Mouse (Mus musculus): ENCODE measurements around the gene Pphln1.
"Not testable (repeated sequence)": the region's sequence is repeated elsewhere in the genome, so short reads cannot be mapped to it uniquely, and the experiment has no call there.

The Pphln1 gene

DNA sequence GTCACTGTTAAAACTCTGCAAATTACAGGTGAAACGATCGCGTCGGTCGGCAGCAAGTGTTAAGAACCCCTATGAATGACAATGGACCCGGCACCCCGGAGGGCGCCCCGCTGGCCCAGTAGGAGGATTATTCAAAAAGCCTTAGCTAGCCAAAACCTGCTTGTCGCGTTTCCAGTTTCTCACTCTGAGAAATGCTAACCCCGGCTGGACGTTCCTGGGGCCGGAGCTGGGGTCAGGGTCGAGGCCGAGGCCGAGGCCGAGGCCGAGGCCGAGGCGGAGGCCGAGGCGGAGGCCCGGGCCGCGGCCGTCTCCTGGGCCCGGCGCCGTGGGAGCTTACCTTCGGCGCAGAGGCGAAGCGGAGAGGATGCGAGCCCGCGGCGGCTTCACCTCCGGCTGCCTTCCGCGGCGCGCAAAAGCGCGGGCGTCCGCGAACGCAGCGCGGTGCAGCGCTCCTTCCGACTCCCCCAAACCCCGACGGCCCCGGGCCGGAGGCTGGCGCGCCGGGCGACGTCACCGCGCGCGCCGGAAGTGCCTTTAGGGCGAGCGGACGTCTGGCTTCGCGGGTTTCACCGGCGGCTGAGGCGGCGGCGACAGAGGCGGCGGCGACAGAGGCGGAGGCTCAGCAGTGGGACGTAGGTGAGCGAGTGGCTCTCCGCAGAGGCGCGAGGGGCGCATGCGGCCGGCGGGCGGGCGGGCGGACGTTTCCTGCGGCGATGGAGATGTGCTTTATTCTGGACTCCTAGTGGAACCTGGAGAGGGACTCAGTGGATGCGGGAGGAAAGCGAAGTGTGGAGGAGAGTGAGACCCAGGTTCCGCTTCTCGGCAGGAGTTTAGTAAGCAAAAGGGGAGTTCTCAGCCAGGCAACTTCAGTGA, at the start of gene Pphln1, which contains the start of gene Zcrb1:
Pphln1 (plus strand) TSS at position 525 of the 873 bp plus-strand sequence.
Zcrb1 (minus strand) TSS at position 509 of the 873 bp plus-strand sequence.
- DNase-seq (ENCODE audit: low read depth) = peak; percentile 84

DNA sequence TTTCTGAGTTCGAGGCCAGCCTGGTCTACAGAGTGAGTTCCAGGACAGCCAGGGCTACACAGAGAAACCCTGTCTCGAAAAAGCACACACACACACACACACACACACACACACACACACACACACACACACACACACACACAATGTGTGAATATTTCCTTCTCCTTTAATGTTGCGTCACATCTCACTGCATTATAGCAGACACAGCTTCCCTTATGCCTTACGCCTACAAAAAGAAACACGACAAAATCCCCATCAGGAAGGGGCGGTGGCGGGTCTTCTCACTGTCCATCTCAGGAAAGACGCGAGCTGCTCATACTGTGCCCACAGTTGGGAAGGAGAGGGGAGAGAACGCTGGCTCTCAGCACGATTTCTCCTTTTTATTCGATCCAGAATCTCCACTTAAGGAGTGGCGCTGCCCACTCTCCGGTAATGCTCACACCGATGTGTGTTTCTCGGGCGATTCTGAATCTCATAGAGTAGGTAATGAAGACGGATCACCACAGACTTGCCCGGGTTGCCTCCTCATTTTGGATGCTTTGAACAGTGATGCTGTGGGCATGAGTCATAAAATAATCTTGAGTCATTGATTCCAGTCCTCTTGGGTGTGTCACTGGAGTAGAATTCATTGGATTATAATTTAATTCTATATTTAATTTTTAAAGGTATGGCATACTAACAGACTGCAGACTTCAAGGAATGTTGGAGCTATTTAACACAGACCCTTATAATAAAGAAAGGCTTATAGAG, 39.6 kb upstream of the Pphln1 start:
- DNase-seq (ENCODE audit: low read depth) = peak; percentile 60

DNA sequence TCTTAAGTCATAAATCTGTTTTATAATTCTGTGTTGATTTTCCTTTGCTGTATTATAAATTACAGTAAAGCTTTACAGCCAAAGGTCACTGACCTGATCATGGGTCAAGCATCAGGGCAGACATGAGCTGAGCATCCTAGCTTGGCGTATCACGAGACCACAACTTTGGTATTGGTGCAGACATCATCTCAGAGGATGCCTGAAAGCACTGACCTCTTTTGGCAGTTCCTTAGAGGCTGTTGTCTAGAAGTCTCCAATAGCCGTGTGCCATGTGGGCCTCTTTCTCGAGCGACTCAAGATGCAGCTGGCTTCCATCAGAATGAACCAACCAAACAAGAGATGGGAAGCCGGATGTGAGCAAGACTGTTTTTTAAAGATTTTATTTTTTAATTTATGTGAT, 32.6 kb upstream of the Pphln1 start:
- DNase-seq (ENCODE audit: low read depth) = no peak

DNA sequence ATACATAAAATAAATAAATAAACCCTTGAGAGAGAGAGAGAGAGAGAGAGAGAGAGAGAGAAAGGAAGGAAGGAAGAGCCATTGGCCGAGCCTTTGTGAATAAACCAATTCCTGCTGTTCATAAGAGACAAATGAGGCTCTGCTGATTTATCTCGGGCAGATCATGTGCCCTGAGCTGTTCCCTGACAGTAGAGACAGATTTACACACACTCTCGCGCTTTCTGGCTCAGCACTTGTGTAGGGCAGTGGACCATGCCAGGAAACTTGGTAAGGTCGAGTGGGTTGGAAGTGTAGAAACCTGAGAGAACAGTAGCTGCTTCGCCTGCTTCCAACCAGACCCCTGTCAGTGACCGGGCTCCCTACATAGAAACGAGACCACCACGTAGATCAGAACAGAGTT, 29.6 kb upstream of the Pphln1 start:
- DNase-seq (ENCODE audit: low read depth) = no peak

DNA sequence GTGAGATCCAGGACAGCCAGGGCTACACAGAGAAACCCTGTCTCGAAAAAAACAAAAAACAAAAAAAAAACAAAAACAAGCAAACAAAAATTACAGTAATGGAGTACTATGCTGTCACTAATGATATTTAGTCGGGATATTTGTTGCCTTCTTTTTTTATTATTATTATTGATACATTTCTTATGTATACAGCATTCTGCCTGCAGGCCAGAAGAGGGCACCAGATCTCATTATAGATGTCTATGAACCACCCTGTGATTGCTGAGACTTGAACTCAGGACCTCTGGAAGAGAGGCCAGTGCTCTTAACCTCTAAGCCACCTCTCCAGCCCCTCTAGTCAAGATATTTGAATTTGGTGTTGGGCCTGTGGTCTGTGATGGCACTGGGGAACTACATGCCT, 26.3 kb upstream of the Pphln1 start:
- DNase-seq (ENCODE audit: low read depth) = peak; percentile 14

DNA sequence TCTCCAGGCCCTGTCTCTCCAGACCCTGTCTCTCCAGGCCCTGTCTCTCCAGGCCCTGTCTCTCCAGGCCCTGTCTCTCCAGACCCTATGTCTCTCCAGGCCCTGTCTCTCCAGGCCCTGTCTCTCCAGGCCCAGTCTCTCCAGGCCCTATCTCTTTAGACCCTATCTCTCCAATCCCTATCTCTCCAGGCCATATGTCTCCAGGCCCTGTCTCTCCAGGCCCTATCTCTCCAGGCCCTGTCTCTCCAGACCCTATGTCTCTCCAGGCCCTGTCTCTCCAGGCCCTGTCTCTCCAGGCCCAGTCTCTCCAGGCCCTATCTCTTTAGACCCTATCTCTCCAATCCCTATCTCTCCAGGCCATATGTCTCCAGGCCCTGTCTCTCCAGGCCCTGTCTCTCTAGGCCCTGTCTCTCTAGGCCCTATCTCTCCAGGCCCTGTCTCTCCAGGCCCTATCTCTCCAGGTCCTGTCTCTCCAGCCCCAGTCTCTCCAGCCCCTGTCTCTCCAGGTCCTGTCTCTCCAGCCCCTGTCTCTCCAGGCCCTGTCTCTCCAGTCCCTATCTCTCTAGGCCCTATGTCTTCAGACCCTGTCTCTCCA, 25.5 kb upstream of the Pphln1 start:
- not testable (repeated sequence) for DNase-seq (ENCODE audit: low read depth)

DNA sequence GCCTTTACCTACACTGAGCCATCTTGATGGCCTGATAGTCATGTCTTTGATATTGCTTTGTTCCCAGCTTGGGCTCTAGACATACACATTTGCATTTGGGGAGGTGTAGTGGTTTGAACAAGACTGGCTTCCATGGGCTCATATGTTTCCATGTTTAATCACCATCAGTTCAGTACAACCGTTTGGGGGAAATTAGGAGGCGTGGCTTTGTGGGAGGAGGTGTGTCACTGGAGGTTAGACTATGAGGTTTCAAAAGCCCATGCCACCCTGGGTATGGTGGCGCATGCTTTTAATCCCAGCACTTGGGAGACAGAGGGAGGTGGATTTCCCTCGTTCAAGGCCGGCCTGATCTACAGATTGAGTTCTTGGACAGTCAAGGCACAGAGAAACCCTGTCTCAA, 22.5 kb upstream of the Pphln1 start:
- DNase-seq (ENCODE audit: low read depth) = peak; percentile 51

DNA sequence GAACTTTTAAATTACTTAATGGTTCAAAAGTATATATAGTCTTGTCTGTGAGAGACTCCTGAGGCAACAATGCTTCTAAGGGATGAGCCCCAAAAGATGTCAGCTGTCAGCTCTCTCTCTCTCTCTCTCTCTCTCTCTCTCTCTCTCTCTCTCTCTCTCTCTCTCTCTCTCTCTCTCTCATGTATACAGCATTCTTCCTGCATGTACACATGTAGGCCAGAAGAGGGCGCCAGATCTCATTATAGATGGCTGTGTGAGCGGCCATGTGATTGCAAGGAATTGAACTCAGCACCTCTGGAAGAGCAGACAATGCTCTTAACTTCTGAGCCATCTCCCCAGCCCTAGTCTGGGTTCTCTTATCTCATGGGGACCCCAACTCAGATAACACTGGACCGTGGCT, 19.0 kb upstream of the Pphln1 start:
- peak; percentile 78 for DNase-seq (ENCODE audit: low read depth)

DNA sequence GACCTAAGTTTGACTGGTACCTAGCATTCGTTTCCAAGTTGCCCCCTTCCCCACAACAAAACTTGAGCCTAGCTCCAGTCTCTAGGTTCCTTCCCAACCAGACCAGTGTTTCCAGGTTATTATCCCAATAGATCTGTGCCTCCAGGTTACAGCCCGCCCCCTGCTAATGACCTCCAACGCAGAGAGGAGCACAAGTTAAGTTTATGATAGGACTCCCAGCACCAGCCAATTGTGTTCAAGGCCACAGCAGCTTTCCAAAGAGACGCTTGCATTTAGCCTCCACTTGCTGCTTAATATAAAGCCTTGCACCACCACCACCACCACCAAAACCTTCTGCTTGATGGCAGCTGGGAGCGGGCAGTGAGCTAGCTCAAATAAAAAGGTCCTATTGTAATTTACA, 16.8 kb upstream of the Pphln1 start:
- DNase-seq (ENCODE audit: low read depth) = no peak

DNA sequence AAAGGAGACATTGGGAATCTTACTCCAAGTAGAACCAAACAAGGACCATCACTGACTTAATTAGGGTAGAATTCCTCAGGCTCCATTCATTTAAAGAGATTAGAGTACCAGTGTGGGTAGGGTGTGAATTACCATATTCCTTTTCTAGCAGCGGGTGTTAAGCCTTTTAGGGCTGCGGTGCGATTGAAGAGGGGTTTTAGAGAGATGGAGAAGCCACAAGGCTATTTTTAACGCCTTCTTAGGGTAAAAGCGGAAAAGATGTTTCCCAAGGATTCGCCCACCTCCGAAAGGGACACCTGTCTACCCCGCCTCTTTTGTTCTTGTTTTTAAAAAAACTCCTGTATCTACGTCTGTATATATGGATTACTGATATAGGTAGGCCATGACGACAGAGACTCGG, 881 bp upstream of the Pphln1 start:
- DNase-seq (ENCODE audit: low read depth) = no peak

DNA sequence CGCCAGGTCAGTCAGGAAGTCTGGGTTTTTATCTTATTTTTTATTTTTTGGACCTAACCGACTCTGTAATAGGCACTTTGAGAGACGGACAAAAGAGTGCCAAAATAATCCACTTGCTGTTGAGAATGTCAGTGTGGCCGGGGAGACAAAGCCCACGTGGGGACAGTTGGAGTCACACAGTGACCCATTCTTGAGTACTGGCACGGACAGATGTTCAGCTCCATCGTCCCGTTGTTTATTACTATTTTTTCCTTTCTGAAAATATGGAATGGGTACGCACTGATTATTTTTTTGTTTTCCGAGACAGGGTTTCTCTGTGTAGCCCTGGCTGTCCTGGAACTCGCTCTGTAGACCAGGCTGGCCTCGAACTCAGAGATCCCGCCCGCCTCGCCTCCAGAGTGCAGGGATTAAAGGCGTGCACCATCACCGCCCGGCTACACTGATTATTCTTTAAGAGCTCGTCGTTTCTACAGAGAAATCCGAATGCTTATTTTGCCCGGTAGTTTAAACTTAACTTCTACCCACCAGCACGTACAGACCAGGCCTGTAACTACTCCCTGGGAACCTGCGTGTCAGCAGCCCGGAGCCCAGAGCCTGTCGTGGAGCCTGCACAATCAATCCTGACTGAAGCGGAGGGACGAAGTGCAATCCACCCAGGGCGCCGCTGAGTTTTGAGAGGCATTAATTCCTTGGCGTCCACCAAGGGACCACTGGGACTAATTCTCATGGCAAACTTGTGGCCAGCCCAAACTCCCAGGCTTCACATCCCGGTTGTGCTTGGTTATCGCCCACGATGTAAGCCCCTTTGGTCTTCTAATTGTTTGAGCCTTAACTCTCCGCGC, 770 bp downstream of the Pphln1 start:
- DNase-seq (ENCODE audit: low read depth) = no peak

DNA sequence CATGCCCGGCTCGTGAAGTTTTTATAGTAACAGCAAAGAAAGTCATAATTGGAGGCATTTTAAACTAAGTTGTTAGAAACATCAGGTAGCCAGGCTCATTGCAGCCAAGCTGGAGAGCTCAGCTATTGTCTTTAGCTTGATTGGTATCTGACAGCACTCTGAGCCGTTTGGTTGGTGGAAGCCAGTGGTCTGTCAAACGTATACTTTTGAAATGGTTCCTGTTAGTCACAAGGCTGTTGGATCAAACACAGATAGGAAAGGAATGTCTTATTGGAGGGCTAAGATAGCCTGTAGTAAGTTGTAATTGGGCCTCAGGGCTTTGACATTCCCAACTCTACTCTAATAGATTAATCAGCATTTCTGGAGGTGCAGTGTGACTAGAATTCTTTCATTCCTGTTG, 3.3 kb downstream of the Pphln1 start:
- DNase-seq (ENCODE audit: low read depth) = peak; percentile 50

DNA sequence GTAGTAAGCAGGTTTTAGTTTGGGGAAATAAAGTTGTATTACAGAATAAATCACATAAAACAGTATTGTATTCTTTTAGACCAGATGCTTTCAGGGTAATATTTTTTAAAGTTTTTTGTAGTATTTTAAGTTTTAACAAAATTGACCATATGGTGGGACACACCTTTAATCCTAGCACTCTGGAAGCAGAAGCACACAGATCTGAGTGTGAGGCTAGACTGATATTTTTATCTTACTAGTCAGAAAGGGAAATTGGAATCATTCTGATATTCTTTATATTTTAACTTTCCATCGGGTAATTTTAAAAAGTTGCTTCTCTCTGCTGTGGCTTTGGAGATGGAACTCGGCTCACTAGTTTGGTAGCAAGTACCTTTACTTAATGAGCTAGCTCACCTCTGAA, 4.6 kb downstream of the Pphln1 start:
- DNase-seq (ENCODE audit: low read depth) = no peak

DNA sequence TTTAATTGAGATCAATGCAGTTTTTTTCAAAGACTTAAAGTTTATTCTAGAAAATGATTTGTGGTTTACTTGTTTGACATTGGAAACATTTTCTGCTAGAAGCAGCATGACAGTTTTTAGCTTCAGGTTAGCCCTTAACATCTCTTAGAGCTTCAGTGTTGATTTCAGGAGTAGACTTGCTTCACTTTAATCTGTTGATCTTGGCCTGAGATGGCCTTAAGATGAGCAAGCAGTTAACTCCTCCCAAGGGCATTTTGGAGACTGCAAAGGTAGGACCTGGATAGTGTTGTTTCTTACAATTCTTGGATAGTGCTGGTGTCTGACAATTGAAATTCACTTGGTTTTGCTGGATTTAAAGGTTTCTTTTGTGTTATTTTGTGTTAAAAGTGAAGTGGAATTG, 6.7 kb downstream of the Pphln1 start:
- DNase-seq (ENCODE audit: low read depth) = no peak

DNA sequence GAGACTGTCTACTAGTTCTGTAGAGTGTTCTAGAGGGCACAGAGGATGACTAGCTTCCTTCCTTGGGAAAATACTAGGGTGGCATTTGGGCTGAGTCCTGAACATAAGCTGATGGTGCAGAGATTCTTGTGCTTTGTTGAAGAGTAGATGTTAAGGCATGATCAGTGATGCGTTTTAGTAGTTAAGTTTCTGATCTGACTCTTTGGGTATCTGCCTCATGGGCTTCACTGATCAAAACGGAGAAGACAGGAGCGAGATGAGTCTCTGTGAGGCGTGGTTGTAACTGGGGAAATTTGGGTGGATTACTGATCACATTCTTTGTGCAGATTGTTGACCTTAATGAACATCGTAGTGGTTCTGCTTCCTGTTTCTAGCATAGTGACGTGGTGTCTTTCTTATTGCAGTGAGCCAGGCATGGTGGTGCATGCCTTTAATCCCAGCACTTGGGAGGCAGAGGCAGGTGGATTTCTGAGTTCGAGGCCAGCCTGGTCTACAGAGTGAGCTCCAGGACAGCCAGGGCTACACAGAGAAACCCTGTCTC, 7.4 kb downstream of the Pphln1 start:
- no peak for DNase-seq (ENCODE audit: low read depth)

DNA sequence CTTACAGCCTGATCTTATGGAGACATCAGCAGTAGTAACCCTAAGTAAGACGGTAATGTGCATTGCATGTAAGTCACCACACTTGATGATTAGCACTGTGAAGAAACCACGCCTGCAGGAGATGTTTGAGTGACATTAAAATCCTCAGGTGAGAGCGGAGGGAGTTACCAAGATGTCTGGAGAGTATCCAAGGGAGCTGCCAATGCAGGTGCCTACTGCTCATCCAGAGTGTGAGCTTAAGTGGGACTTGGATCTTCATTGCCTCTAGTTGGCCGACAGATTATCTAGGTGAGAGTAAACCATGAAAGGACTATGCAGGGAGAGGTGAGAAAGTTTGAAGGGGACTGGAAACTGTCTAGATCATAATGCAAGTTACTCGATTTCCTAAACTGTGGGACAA, 8.3 kb downstream of the Pphln1 start:
- no peak for DNase-seq (ENCODE audit: low read depth)

DNA sequence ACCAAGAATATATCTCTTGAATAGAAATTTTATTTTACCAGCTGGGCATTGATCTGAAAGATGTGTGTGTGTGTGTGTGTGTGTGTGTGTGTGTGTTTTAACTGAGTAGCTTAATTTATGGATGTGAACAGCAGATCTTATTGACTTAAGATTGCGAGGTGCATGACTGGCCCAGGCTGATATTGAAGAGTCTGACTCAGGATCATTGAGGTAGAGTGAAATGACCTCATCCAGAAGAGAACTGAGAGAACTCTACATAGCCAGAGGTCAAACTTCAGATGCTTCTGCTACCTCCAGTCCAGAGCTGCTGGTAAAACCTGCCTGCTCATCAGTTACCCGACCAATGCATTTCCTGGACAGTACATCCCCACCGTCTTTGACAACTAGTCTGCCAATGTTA, 14.3 kb downstream of the Pphln1 start:
- no peak for DNase-seq (ENCODE audit: low read depth)

DNA sequence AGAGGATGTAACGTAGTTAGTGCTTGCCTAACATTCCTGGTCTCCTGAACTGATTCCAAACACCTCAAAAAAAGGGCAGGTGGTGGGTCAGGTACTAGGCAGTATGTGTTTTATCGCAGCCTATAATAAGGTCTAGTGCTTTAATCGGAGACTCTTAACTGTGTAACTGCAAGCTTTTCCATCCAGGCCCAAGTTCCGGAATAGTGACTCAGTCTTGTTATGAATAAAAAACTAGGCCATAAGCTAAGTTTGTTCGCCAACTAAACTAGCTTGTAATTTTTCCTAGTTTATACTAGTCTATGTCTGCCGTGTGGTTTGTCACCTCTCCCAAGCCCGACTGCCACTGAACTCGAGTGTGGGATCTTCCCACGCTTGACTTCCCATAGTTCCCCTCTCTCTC, 16.3 kb downstream of the Pphln1 start:
- no peak for DNase-seq (ENCODE audit: low read depth)

DNA sequence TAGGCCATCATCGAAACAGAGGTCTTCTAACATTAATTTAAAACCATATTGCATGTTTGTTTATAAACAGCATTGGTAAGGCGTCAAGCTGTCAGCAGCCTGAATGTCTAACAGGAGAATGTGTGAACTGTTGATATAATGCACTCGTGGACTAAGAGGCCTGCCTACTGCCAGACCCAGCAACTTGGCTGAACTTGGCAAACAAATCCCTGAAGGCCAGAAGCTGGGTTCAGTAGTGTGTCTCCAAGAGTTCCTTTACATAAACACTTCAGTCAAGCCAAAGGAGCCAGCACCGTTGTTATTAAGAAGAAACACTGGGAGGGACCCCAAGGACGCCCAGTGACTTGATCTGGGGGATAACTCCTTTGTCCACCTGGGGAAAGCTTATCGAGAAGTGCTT, 18.1 kb downstream of the Pphln1 start:
- DNase-seq (ENCODE audit: low read depth) = no peak

DNA sequence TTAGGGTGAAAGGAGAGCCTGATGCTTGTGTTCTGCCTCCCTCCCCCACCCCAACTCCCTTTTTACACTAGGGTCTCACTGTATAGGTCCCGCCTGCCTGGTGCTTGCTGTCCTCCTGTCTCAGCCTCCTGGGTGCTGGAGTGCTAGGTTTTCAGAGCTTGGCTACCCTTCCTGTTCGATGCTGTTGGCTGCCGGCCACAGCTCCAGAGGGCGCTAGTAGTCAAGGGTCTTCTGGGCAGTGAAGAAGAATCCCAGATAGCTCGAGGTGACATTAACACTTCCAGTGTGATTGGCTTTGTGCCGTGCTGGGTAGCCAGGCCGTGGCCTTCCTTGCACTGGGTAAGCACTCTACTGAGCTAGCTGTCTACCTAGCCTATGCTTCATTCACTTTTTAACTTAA, 22.4 kb downstream of the Pphln1 start:
- DNase-seq (ENCODE audit: low read depth) = no peak

DNA sequence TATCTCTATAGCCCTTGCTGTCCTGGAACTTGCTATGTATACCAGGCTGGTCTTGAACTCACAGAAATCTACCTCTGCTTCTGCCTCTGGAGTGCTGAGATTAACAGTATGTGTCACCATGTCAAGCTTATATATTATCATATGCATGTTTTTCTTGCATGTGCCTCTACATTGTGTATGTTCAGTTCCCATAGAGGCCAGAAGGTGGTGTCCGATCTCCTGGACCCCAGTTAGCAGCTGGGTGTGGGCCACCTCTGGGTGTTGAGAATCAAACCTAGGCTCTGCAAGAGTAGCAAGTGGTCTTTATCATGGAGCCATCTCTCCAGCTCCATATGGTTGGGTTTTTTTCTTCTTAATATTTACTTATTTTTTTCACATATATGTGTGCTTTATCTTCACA, 24.4 kb downstream of the Pphln1 start:
- DNase-seq (ENCODE audit: low read depth) = peak; percentile 28

DNA sequence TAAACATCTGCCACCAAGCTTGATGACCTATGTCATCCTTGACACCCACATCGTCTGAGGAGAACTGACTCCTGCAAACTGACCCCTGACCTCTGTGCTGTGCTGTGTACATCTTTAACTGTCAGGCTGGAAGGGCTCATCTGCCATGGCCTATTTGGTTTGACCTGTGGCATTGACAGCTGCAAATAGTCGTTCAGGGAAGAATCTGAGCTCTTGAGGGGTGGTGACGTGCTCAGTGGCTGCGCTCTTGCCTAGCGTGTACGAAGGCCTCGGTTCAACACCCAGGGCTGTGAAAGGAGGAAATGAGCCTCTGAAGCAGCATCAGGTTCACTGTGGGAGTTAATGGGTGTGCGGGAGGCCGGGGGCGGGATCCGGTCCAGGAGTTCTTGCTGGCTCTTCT, 35.7 kb downstream of the Pphln1 start:
- DNase-seq (ENCODE audit: low read depth) = no peak
